In the genomic region with DNA sequence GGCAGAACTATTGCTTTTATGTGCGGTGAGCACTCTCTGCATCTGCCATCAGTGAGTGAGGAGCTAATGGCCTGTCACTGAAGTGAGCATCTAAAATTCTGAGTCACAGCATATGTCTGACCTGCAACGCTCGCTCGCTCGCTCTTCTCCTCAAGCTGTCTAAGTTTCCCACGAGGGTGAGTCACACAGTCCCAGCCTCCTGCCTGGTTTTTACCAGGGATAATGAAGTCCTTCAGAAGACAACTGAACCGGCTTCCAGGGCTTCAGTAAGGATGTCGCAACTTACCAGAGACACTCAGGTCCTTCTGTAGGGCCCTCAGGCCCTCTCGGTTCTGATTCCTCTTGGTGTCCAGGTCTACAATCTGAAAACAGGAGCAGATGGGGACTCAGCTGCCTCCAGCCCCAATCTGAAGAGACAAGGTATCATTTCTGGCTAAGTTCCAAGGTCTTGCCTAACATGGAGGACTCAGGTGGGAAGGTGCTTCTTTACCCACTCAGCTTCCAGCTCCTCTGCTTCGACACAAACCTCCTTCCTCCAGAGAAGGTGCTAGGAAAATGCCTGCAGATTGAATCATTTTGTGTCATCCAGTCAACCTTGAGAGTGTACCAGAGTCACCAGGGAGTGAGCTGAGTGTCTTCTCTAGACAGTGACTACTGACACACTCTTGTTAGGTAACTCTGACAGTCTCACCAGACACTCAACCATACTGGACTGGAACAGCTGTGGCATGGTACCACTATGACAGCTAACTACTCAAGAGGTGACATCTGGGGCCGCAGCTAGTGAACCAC, we compare ENCODE assay signal across 8 mouse cellular contexts. TPM values are rescaled to one million over a fixed set of nuclear protein-coding genes. Genes with fewer than 3 reads are reported as not detected.
DNase-seq lines count a peak whose midpoint lies in the region; ATAC-seq lines count a peak whose summit lies in the region.

No protein-coding gene starts in this region.

- WGBS in lung, embryonic 16.5 days, result 87% methylated on average over 11 of the region's 11 CpGs
- 96% methylated on average over 11 of the region's 11 CpGs for WGBS in forebrain, embryonic 16.5 days
- 92% methylated on average over 11 of the region's 11 CpGs for WGBS in midbrain, embryonic 11.5 days

- no peak overlapping the region for H3K27ac ChIP-seq in lung, embryonic 16.5 days (ENCODE audit: low read length)
- H3K27ac ChIP-seq in forebrain, embryonic 16.5 days (ENCODE audit: low read length), result no peak overlapping the region
- no peak overlapping the region for H3K27ac ChIP-seq in midbrain, embryonic 11.5 days (ENCODE audit: low read depth, low read length)

- H3K4me3 ChIP-seq in lung, embryonic 16.5 days (ENCODE audit: low read length), result peak overlapping the region; percentile 84
- peak overlapping the region; percentile 69 for H3K4me3 ChIP-seq in forebrain, embryonic 16.5 days (replicated peaks; ENCODE audit: low read length)
- H3K4me3 ChIP-seq in midbrain, embryonic 11.5 days (ENCODE audit: low read depth, low read length), result peak overlapping the region; percentile 92

- DNase-seq in cerebellum, postnatal 25 days, result peak; percentile 32 to 42
- DNase-seq in cerebellum, postnatal 4 days (ENCODE audit: low spot score in 2 of 2), result no peak
- no peak for DNase-seq in lung, postnatal 10 days
- peak; percentile 17 for DNase-seq in midbrain, embryonic 11.5 days (ENCODE audit: low spot score, missing footprints)
- DNase-seq in ovary, postnatal 10 days (ENCODE audit: low spot score), result no peak
- no peak for DNase-seq in gastrocnemius, postnatal 4 days (ENCODE audit: low spot score in 2 of 2)

- H3K4me2 ChIP-seq in lung, embryonic 16.5 days (ENCODE audit: low read depth, low read length), result peak overlapping the region; percentile 86
- peak overlapping the region; percentile 87 for H3K4me2 ChIP-seq in forebrain, embryonic 16.5 days (ENCODE audit: low read length)
- H3K4me2 ChIP-seq in midbrain, embryonic 11.5 days, result peak overlapping the region; percentile 92

- H3K9ac ChIP-seq in lung, embryonic 16.5 days (ENCODE audit: low read length), result no peak overlapping the region; the same call in 1 of the 2 replicates
- no peak overlapping the region for H3K9ac ChIP-seq in forebrain, embryonic 16.5 days (replicated peaks; ENCODE audit: low read depth, low read length)
- H3K9ac ChIP-seq in midbrain, embryonic 11.5 days (ENCODE audit: low read length), result peak overlapping the region; percentile 87; the same call in 1 of the 2 replicates

- ATAC-seq in lung, embryonic 16.5 days (ENCODE audit: low read depth), result no peak
- ATAC-seq in forebrain, embryonic 16.5 days, result no peak
- ATAC-seq in midbrain, embryonic 11.5 days (ENCODE audit: low FRiP score), result no peak

- peaks cover 8% of the 10 kb centered on the region for H3K4me1 ChIP-seq in lung, embryonic 16.5 days (replicated peaks; ENCODE audit: control insufficient read depth, insufficient read depth, low read length)
- peaks cover 22% of the 10 kb centered on the region for H3K4me1 ChIP-seq in forebrain, embryonic 16.5 days (replicated peaks; ENCODE audit: control insufficient read depth, insufficient read depth, low read length)
- peaks cover 6% of the 10 kb centered on the region for H3K4me1 ChIP-seq in midbrain, embryonic 11.5 days (ENCODE audit: control insufficient read depth, insufficient read depth, low read length)

- H3K36me3 ChIP-seq in lung, embryonic 16.5 days (ENCODE audit: control insufficient read depth, insufficient read depth, low read length), result peaks cover 12% of the 10 kb centered on the region; the same call in 1 of the 2 replicates
- peaks cover 11% of the 10 kb centered on the region for H3K36me3 ChIP-seq in forebrain, embryonic 16.5 days (ENCODE audit: control insufficient read depth, insufficient read depth)
- peaks cover 5% of the 10 kb centered on the region; the same call in 1 of the 2 replicates for H3K36me3 ChIP-seq in midbrain, embryonic 11.5 days (ENCODE audit: control insufficient read depth, insufficient read depth, low read length)

- H3K9me3 ChIP-seq in lung, embryonic 16.5 days (ENCODE audit: control insufficient read depth, low read length), result no peaks in the 10 kb centered on the region
- H3K9me3 ChIP-seq in forebrain, embryonic 16.5 days (ENCODE audit: control insufficient read depth, low read length), result no peaks in the 10 kb centered on the region
- no peaks in the 10 kb centered on the region for H3K9me3 ChIP-seq in midbrain, embryonic 11.5 days (ENCODE audit: control insufficient read depth, low read length)

- no peaks in the 10 kb centered on the region for H3K27me3 ChIP-seq in lung, embryonic 16.5 days (ENCODE audit: control insufficient read depth, insufficient read depth, low read depth, low read length)
- no peaks in the 10 kb centered on the region for H3K27me3 ChIP-seq in forebrain, embryonic 16.5 days (replicated peaks; ENCODE audit: control insufficient read depth, insufficient read depth, low read length)
- no peaks in the 10 kb centered on the region for H3K27me3 ChIP-seq in midbrain, embryonic 11.5 days (ENCODE audit: control insufficient read depth, insufficient read depth, low read length)

RNA-seq across cellular contexts. Expression of gene Pdrg1, which starts 1.3 kb away (rescaled TPM):
- polyA plus RNA-seq in lung, embryonic 16.5 days (2015; fragmentation: Nextera tagmentation; extraction: Ambion mirVana), result 101 and 114 TPM in 2 replicates
- 187 and 204 TPM in 2 replicates for polyA plus RNA-seq in forebrain, embryonic 16.5 days (2015; fragmentation: Nextera tagmentation; extraction: Ambion mirVana)
- 83.9 and 88.7 TPM in 2 replicates for polyA plus RNA-seq in midbrain, embryonic 11.5 days (2014; fragmentation: Nextera tagmentation; extraction: Ambion mirVana)
- 10 to 100 TPM; 55.6 to 64.3 TPM for total RNA-seq in gastrocnemius, postnatal 4 days (2021)

RNA-seq across cellular contexts. Expression of gene Xkr7, which starts 17.7 kb away (rescaled TPM):
- polyA plus RNA-seq in lung, embryonic 16.5 days (2015; fragmentation: Nextera tagmentation; extraction: Ambion mirVana), result not detected in 2 replicates
- polyA plus RNA-seq in forebrain, embryonic 16.5 days (2015; fragmentation: Nextera tagmentation; extraction: Ambion mirVana), result 1.6 and 2.0 TPM in 2 replicates
- polyA plus RNA-seq in midbrain, embryonic 11.5 days (2014; fragmentation: Nextera tagmentation; extraction: Ambion mirVana), result 0.40 and 0.52 TPM in 2 replicates
- 1 to 10 TPM; 1.1 to 1.2 TPM for total RNA-seq in gastrocnemius, postnatal 4 days (2021)

RNA-seq across cellular contexts. Expression of gene Ttll9, which starts 51.6 kb away (rescaled TPM):
- polyA plus RNA-seq in lung, embryonic 16.5 days (2015; fragmentation: Nextera tagmentation; extraction: Ambion mirVana), result 1.5 and 2.5 TPM in 2 replicates
- 2.1 and 3.5 TPM in 2 replicates for polyA plus RNA-seq in forebrain, embryonic 16.5 days (2015; fragmentation: Nextera tagmentation; extraction: Ambion mirVana)
- 1.1 and 2.0 TPM in 2 replicates for polyA plus RNA-seq in midbrain, embryonic 11.5 days (2014; fragmentation: Nextera tagmentation; extraction: Ambion mirVana)
- total RNA-seq in gastrocnemius, postnatal 4 days (2021), result not detected

RNA-seq across cellular contexts. Expression of gene Ccm2l, which starts 51.8 kb away (rescaled TPM):
- polyA plus RNA-seq in lung, embryonic 16.5 days (2015; fragmentation: Nextera tagmentation; extraction: Ambion mirVana), result 2.8 and 3.5 TPM in 2 replicates
- 0.85 and 0.94 TPM in 2 replicates for polyA plus RNA-seq in forebrain, embryonic 16.5 days (2015; fragmentation: Nextera tagmentation; extraction: Ambion mirVana)
- 1.2 and 2.1 TPM in 2 replicates for polyA plus RNA-seq in midbrain, embryonic 11.5 days (2014; fragmentation: Nextera tagmentation; extraction: Ambion mirVana)
- total RNA-seq in gastrocnemius, postnatal 4 days (2021), result 10 to 100 TPM in 1 of 2 experiments, 1 to 10 TPM in 1; 9.6 to 10.3 TPM

Comparison
In these comparisons a context has a peak if more than half of its experiments do, and no peak if none do; other contexts are left out.
1. DNase-seq: peak in cerebellum, postnatal 25 days (2 of 2) and midbrain, embryonic 11.5 days (single experiment); none in cerebellum, postnatal 4 days (0 of 2), lung, postnatal 10 days (single experiment), ovary, postnatal 10 days (single experiment) and gastrocnemius, postnatal 4 days (0 of 2).
2. Peak in every context shown above with its lines, with median percentiles within 50 percentile points of each other: H3K4me2 ChIP-seq and H3K4me3 ChIP-seq.